Mouse (Mus musculus): ENCODE measurements around the gene Fat1.

Gene Fat1

DNA sequence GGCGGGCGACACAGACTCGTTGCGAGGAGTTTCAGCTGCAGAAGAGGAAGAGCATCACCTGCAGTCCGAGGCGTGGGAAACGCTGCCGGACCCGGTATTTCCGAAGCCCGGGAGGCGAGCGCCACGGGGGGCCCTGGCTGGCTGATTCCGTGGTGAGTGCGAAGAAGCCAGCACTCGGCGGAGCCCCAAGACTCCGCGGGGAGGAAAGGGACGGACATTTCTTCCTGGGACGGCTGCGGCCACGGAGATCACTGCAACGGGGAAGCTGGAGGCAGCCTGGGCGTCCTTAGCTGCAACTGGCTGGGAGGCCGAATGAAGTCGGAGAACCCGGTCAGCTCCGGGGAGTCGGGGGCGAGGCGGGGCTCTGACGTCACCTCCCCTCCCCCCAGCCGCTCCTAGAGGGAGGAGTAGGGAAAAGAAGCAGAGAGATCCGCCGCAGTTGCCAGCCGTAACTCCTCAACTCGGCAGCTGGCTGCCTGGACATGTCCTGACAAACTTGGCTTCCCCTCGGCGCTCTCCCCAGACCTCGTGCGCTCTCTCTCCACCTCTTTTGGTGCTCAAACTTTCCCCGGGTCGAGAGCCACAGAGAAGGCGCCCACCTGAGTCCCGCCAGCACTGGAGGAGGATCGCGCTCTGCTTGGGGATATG, at the start of gene Fat1:
TSS of gene Fat1 (plus strand) at position 598 of the 648 bp plus-strand sequence.
- Histone ChIP-seq H3K27me3 (ENCODE audit: insufficient read depth, low read length) (peaks cover 23% of the 10 kb centered on the region), H3K9me3 (ENCODE audit: low read length) (peaks cover 15% of the 10 kb centered on the region), H3K36me3 (ENCODE audit: insufficient read depth, low read length) (peaks cover 4% of the 10 kb centered on the region; the same call in 1 of the 2 replicates), H3K4me1 (replicated peaks; ENCODE audit: low read depth, low read length) (peaks cover 34% of the 10 kb centered on the region), H3K4me3 (replicated peaks; ENCODE audit: low read length) (peak within 1 kb of the TSS; percentile 91)
- TF ChIP-seq POU5F1 (IDR thresholded peaks at IDR 0.05; ENCODE audit: borderline replicate concordance, low read length): no peak
- TF ChIP-seq CTCF (conservative IDR thresholded peaks at IDR 0.05; ENCODE audit: low read length): no peak
- no peak for TF ChIP-seq NANOG (IDR thresholded peaks at IDR 0.05; ENCODE audit: borderline replicate concordance, low read length)

GRCm38 (mm10) chr8:44894626-44895025, 40.6 kb upstream of the Fat1 start:
- H3K4me1 ChIP-seq (replicated peaks; ENCODE audit: low read depth, low read length): no peaks in the 10 kb centered on the region; the same call in 1 of the 2 replicates
- no peaks in the 10 kb centered on the region for H3K9me3 ChIP-seq (ENCODE audit: low read length)
- H3K4me3 ChIP-seq (replicated peaks; ENCODE audit: low read length): no peak overlapping the region
- no peaks in the 10 kb centered on the region for H3K27me3 ChIP-seq (ENCODE audit: insufficient read depth, low read length)
- TF ChIP-seq POU5F1 (IDR thresholded peaks at IDR 0.05; ENCODE audit: borderline replicate concordance, low read length) (no peak), CTCF (conservative IDR thresholded peaks at IDR 0.05; ENCODE audit: low read length) (no peak), NANOG (IDR thresholded peaks at IDR 0.05; ENCODE audit: borderline replicate concordance, low read length) (no peak)
- no peaks in the 10 kb centered on the region for H3K36me3 ChIP-seq (ENCODE audit: insufficient read depth, low read length)

DNA sequence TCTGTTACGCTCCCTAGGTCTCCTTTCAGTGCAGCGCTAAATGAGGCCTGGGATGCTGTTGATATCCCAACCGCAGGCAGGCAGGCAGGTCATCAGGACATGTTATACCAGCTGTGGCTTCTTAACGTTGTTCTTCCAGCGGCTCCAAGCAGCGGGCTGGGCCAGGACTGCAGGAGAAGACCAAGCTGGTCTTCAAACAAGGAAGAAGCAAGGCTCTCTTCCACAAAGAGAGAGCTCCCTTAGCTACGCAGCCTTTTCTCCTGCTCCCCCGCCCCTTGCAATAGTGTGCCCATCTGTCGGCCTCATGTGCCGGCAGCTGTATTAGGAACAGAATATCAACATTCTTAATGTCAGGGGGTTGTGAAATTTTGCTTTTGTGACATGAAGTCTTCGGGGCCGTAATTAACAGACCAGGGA, 35.7 kb upstream of the Fat1 start:
- no peaks in the 10 kb centered on the region for H3K27me3 ChIP-seq (ENCODE audit: insufficient read depth, low read length)
- no peaks in the 10 kb centered on the region; the same call in 1 of the 2 replicates for H3K4me1 ChIP-seq (replicated peaks; ENCODE audit: low read depth, low read length)
- H3K9me3 ChIP-seq (ENCODE audit: low read length): no peaks in the 10 kb centered on the region
- TF ChIP-seq CTCF (conservative IDR thresholded peaks at IDR 0.05; ENCODE audit: low read length) (no peak), POU5F1 (IDR thresholded peaks at IDR 0.05; ENCODE audit: borderline replicate concordance, low read length) (no peak), NANOG (IDR thresholded peaks at IDR 0.05; ENCODE audit: borderline replicate concordance, low read length) (no peak)
- no peak overlapping the region for H3K4me3 ChIP-seq (replicated peaks; ENCODE audit: low read length)
- no peaks in the 10 kb centered on the region for H3K36me3 ChIP-seq (ENCODE audit: insufficient read depth, low read length)

GRCm38 (mm10) chr8:44911126-44911903, 23.9 kb upstream of the Fat1 start:
- H3K27me3 ChIP-seq (ENCODE audit: insufficient read depth, low read length): peaks cover 3% of the 10 kb centered on the region; the same call in 1 of the 2 replicates
- TF ChIP-seq CTCF (conservative IDR thresholded peaks at IDR 0.05; ENCODE audit: low read length) (no peak), POU5F1 (IDR thresholded peaks at IDR 0.05; ENCODE audit: borderline replicate concordance, low read length) (no peak), NANOG (IDR thresholded peaks at IDR 0.05; ENCODE audit: borderline replicate concordance, low read length) (no peak)
- H3K36me3 ChIP-seq (ENCODE audit: insufficient read depth, low read length): no peaks in the 10 kb centered on the region
- H3K4me1 ChIP-seq (replicated peaks; ENCODE audit: low read depth, low read length): no peaks in the 10 kb centered on the region
- H3K4me3 ChIP-seq (replicated peaks; ENCODE audit: low read length): no peak overlapping the region
- H3K9me3 ChIP-seq (ENCODE audit: low read length): no peaks in the 10 kb centered on the region

- TF ChIP-seq NANOG (IDR thresholded peaks at IDR 0.05; ENCODE audit: borderline replicate concordance, low read length): no peak
- no peak for TF ChIP-seq POU5F1 (IDR thresholded peaks at IDR 0.05; ENCODE audit: borderline replicate concordance, low read length)
- no peak for TF ChIP-seq CTCF (conservative IDR thresholded peaks at IDR 0.05; ENCODE audit: low read length)
- Histone ChIP-seq H3K9me3 (ENCODE audit: low read length) (no peaks in the 10 kb centered on the region), H3K27me3 (ENCODE audit: insufficient read depth, low read length) (no peaks in the 10 kb centered on the region), H3K4me3 (replicated peaks; ENCODE audit: low read length) (no peak overlapping the region), H3K4me1 (replicated peaks; ENCODE audit: low read depth, low read length) (peaks cover 17% of the 10 kb centered on the region), H3K36me3 (ENCODE audit: insufficient read depth, low read length) (no peaks in the 10 kb centered on the region)
Observed at GRCm38 (mm10) chr8:44919487-44920082, 15.7 kb upstream of the Fat1 start.

GRCm38 (mm10) chr8:44920379-44921032, 14.7 kb upstream of the Fat1 start:
- Histone ChIP-seq H3K4me3 (replicated peaks; ENCODE audit: low read length) (no peak overlapping the region), H3K36me3 (ENCODE audit: insufficient read depth, low read length) (no peaks in the 10 kb centered on the region)
- TF ChIP-seq CTCF (conservative IDR thresholded peaks at IDR 0.05; ENCODE audit: low read length) (no peak), NANOG (IDR thresholded peaks at IDR 0.05; ENCODE audit: borderline replicate concordance, low read length) (no peak), POU5F1 (IDR thresholded peaks at IDR 0.05; ENCODE audit: borderline replicate concordance, low read length) (no peak)

GRCm38 (mm10) chr8:44924995-44925394, 10.3 kb upstream of the Fat1 start:
- Histone ChIP-seq H3K36me3 (ENCODE audit: insufficient read depth, low read length) (no peaks in the 10 kb centered on the region), H3K9me3 (ENCODE audit: low read length) (peaks cover 15% of the 10 kb centered on the region), H3K27me3 (ENCODE audit: insufficient read depth, low read length) (peaks cover 4% of the 10 kb centered on the region; the same call in 1 of the 2 replicates), H3K4me3 (replicated peaks; ENCODE audit: low read length) (no peak overlapping the region), H3K4me1 (replicated peaks; ENCODE audit: low read depth, low read length) (peaks cover 14% of the 10 kb centered on the region)
- no peak for TF ChIP-seq CTCF (conservative IDR thresholded peaks at IDR 0.05; ENCODE audit: low read length)
- TF ChIP-seq NANOG (IDR thresholded peaks at IDR 0.05; ENCODE audit: borderline replicate concordance, low read length): no peak
- TF ChIP-seq POU5F1 (IDR thresholded peaks at IDR 0.05; ENCODE audit: borderline replicate concordance, low read length): no peak

More at GRCm38 (mm10) chr8:44920379-44921032, 14.7 kb upstream of the Fat1 start:
- no peaks in the 10 kb centered on the region for H3K27me3 ChIP-seq (ENCODE audit: insufficient read depth, low read length)
- no peaks in the 10 kb centered on the region for H3K9me3 ChIP-seq (ENCODE audit: low read length)
- H3K4me1 ChIP-seq (replicated peaks; ENCODE audit: low read depth, low read length): peaks cover 17% of the 10 kb centered on the region

DNA sequence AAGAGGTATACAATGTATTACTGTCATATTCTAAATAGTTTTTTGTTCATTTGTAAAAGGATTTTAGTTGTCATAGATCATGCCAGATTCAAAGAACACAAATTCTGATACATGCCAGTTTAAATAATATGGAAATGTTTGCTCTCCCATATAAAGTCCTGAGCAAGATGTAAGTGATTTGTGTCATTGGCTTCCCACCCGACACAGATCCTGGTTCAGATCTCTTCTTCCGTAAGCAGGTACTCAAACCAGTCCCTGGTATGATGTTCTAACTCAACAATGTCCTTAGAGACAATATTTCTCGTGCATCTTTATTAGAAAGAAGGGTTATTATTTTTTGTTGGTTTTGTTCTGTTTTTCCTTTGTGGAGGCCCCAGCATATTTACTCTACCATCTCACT, 5.2 kb upstream of the Fat1 start:
- H3K27me3 ChIP-seq (ENCODE audit: insufficient read depth, low read length): peaks cover 27% of the 10 kb centered on the region
- H3K4me3 ChIP-seq (replicated peaks; ENCODE audit: low read length): no peak overlapping the region
- TF ChIP-seq CTCF (conservative IDR thresholded peaks at IDR 0.05; ENCODE audit: low read length) (no peak), POU5F1 (IDR thresholded peaks at IDR 0.05; ENCODE audit: borderline replicate concordance, low read length) (no peak), NANOG (IDR thresholded peaks at IDR 0.05; ENCODE audit: borderline replicate concordance, low read length) (no peak)
- no peaks in the 10 kb centered on the region for H3K36me3 ChIP-seq (ENCODE audit: insufficient read depth, low read length)
- peaks cover 29% of the 10 kb centered on the region for H3K9me3 ChIP-seq (ENCODE audit: low read length)
- peaks cover 10% of the 10 kb centered on the region; the same call in 1 of the 2 replicates for H3K4me1 ChIP-seq (replicated peaks; ENCODE audit: low read depth, low read length)

Data from E14TG2a.4 (cell line).